Mouse (Mus musculus) liver, embryonic 16.5 days (tissue): ENCODE data around the gene Hes7. TPM values are rescaled to one million over a fixed set of nuclear protein-coding genes. Genes with fewer than 3 reads are reported as not detected.

Source experiments
- ATAC-seq: fragments of 200-750 bp; cut with Nextera tagmentation; 2 replicates; pipeline ENCODE4 v1.8.0; 2017; ENCODE audit warnings: low read depth, mild to moderate bottlenecking, moderate number of reproducible peaks, moderate library complexity
- H3K27ac ChIP-seq: fragments of 300-500 bp; sonication (generic); 2 replicates; pipeline ENCODE4 v1.5.1; 2014; ENCODE audit warnings: mild to moderate bottlenecking, low read length
- H3K27me3 ChIP-seq: fragments of 300-500 bp; sonication (generic); 2 replicates; pipeline ENCODE4 v1.6.1; 2014; ENCODE audit warnings: low read depth, low read length, mixed read lengths; ENCODE audit not compliant: control insufficient read depth, insufficient read depth
- H3K36me3 ChIP-seq: fragments of 300-500 bp; sonication (generic); 2 replicates; pipeline ENCODE4 v1.6.1; 2014; ENCODE audit warnings: mild to moderate bottlenecking; ENCODE audit not compliant: control insufficient read depth, insufficient read depth
- H3K4me1 ChIP-seq: fragments of 300-500 bp; sonication (generic); 2 replicates; pipeline ENCODE4 v1.6.1; 2014; ENCODE audit warnings: low read depth, low read length, mixed read lengths; ENCODE audit not compliant: control insufficient read depth
- H3K4me2 ChIP-seq: fragments of 300-500 bp; sonication (generic); 2 replicates; pipeline ENCODE4 v1.6.1; 2014; ENCODE audit warnings: low read depth, low read length, mixed read lengths
- H3K4me3 ChIP-seq: fragments of 300-500 bp; sonication (generic); 2 replicates; pipeline ENCODE4 v1.5.1; 2014; ENCODE audit warnings: low read depth, mild to moderate bottlenecking, low read length
- H3K9ac ChIP-seq: fragments of 300-500 bp; sonication (generic); 2 replicates; pipeline ENCODE4 v1.6.1; 2014; ENCODE audit warnings: low read depth, low read length
- H3K9me3 ChIP-seq: fragments of 300-500 bp; sonication (generic); replicated peaks from 2 replicates; pipeline ENCODE4 v1.6.1; 2016; ENCODE audit warnings: low read length; ENCODE audit not compliant: control insufficient read depth
- WGBS: fragments of 180-500 bp; shearing (Covaris S2); extraction: QIAGEN DNeasy Blood & Tissue Kit; methylation state at CpG from one replicate; pipeline ENCODE4 v1.1.7; 2014; ENCODE audit not compliant: insufficient replicate concordance; 5-methylcytosine and 5-hydroxymethylcytosine counted together
- polyA plus RNA-seq: library from polyadenylated mRNA; unstranded; fragments of >200 nt; fragmentation: Nextera tagmentation; extraction: Ambion mirVana; gene quantifications from 2 replicates; pipeline ENCODE4 v1.2.1, GENCODE M21; 2015

Hes7 gene
- polyA plus RNA-seq, 1 experiment from 2014 or later: 0.07 TPM

- H3K27ac ChIP-seq: no peak overlapping the region
- ATAC-seq: no peak
- H3K4me1 ChIP-seq: no peaks in the 10 kb centered on the region
- no peaks in the 10 kb centered on the region for H3K36me3 ChIP-seq
- no peak overlapping the region for H3K4me2 ChIP-seq
- WGBS: 79% methylated on average over 2 of the region's 2 CpGs
- no peak overlapping the region for H3K9ac ChIP-seq
- H3K9me3 ChIP-seq: no peaks in the 10 kb centered on the region
- no peak overlapping the region for H3K4me3 ChIP-seq
- no peaks in the 10 kb centered on the region for H3K27me3 ChIP-seq
Measured at GRCm38 (mm10) chr11:69172606-69173005, 52.4 kb downstream of the Hes7 start.

Other genes starting within 250 kb of the Hes7 start
- gene Ndel1, start 248.5 kb upstream of the Hes7 start, polyA plus RNA-seq: 36.9 and 38.6 TPM in 2 replicates
- 0.04 and 0.14 TPM in 2 replicates for gene Rnf222, start 231.9 kb upstream of the Hes7 start, polyA plus RNA-seq
- gene Rpl26, start 218.8 kb upstream of the Hes7 start, polyA plus RNA-seq: 457 and 528 TPM in 2 replicates
- not detected in 2 replicates for gene Odf4, start 193.3 kb upstream of the Hes7 start, polyA plus RNA-seq
- gene Arhgef15, start 162.9 kb upstream of the Hes7 start, polyA plus RNA-seq: 1.7 and 2.0 TPM in 2 replicates
- gene Slc25a35, start 152.3 kb upstream of the Hes7 start, polyA plus RNA-seq: 0.37 and 0.80 TPM in 2 replicates
- 16.3 and 19.3 TPM in 2 replicates for gene Rangrf, start 145.2 kb upstream of the Hes7 start, polyA plus RNA-seq
- 13.7 and 15.4 TPM in 2 replicates for gene Pfas, start 111.9 kb upstream of the Hes7 start, polyA plus RNA-seq
- gene Ctc1, start 104.5 kb upstream of the Hes7 start, polyA plus RNA-seq: 17.2 and 23.0 TPM in 2 replicates
- 101 and 107 TPM in 2 replicates for gene Aurkb, start 74.8 kb upstream of the Hes7 start, polyA plus RNA-seq
- 3.1 and 3.6 TPM in 2 replicates for gene Borcs6, start 60.7 kb upstream of the Hes7 start, polyA plus RNA-seq
- 20.2 and 21.7 TPM in 2 replicates for gene Tmem107, start 49.6 kb upstream of the Hes7 start, polyA plus RNA-seq
- gene Vamp2, start 31.9 kb upstream of the Hes7 start, polyA plus RNA-seq: 16.4 and 25.4 TPM in 2 replicates
- gene Per1, start 25.2 kb upstream of the Hes7 start, polyA plus RNA-seq: 6.9 and 8.5 TPM in 2 replicates
- gene 9130213A22Rik, start 2.2 kb downstream of the Hes7 start, polyA plus RNA-seq: 0.07 TPM in 1 of 2 replicates, not detected in the other
- gene Aloxe3, start 5.5 kb downstream of the Hes7 start, polyA plus RNA-seq: 0.09 and 0.39 TPM in 2 replicates
- gene Alox12b, start 36.6 kb downstream of the Hes7 start, polyA plus RNA-seq: not detected in 2 replicates
- gene Alox8, start 77.4 kb downstream of the Hes7 start, polyA plus RNA-seq: 0.08 TPM in 1 of 2 replicates, not detected in the other
- gene Gucy2e, start 116.6 kb downstream of the Hes7 start, polyA plus RNA-seq: not detected in 2 replicates
- 6.0 and 7.2 TPM in 2 replicates for gene Cntrob, start 203.4 kb downstream of the Hes7 start, polyA plus RNA-seq
- 69.3 and 75.8 TPM in 2 replicates for gene Trappc1, start 203.6 kb downstream of the Hes7 start, polyA plus RNA-seq
- gene Kcnab3, start 205.9 kb downstream of the Hes7 start, polyA plus RNA-seq: 0.05 and 0.12 TPM in 2 replicates
- 0.62 and 0.74 TPM in 2 replicates for gene Rnf227, start 220.1 kb downstream of the Hes7 start, polyA plus RNA-seq
- gene Chd3, start 249.0 kb downstream of the Hes7 start, polyA plus RNA-seq: 5.0 and 5.7 TPM in 2 replicates